Mouse (Mus musculus) CH12.LX (cell line): ENCODE measurements around the gene Hypk. TPM values are rescaled to one million over a fixed set of nuclear protein-coding genes. Genes with fewer than 3 reads are reported as not detected.
"Not testable (repeated sequence)": the region's sequence is repeated elsewhere in the genome, so short reads cannot be mapped to it uniquely, and the experiment has no call there.

Source experiments
- DNase-seq: peaks from one replicate; pipeline ENCODE4 v3.0.0-alpha.2; 2013; ENCODE audit errors: extremely low read depth
- H3K27ac ChIP-seq: 2 replicates; pipeline ENCODE4 v1.5.1; 2012; ENCODE audit warnings: low read depth, mild to moderate bottlenecking, control low read depth, moderate library complexity; ENCODE audit not compliant: insufficient read depth
- H3K27me3 ChIP-seq: replicated peaks from 2 replicates; pipeline ENCODE3; 2012; ENCODE audit warnings: inconsistent platforms
- H3K36me3 ChIP-seq, 2 experiments: replicated peaks in 1 of 2; 2 replicates each; pipeline versions ENCODE3 to v1.6.1; 2012; ENCODE audit warnings: inconsistent platforms in 1 of 2, low read length in 1 of 2, mild to moderate bottlenecking in 1 of 2, mixed read lengths in 1 of 2, moderate library complexity in 1 of 2; ENCODE audit not compliant: control insufficient read depth in 1 of 2, insufficient read depth in 1 of 2
- H3K4me1 ChIP-seq, 2 experiments: 2 replicates each; pipeline ENCODE4 v1.6.1; 2012; ENCODE audit warnings: inconsistent platforms in 1 of 2, moderate library complexity in 1 of 2; ENCODE audit not compliant: insufficient read depth in 2 of 2, control insufficient read depth in 1 of 2
- H3K4me2 ChIP-seq: 2 replicates; pipeline ENCODE4 v1.6.1; 2012; ENCODE audit warnings: low read depth, mild to moderate bottlenecking, control low read depth; ENCODE audit not compliant: poor library complexity, insufficient read depth, severe bottlenecking
- H3K4me3 ChIP-seq, 3 experiments: fragments of 150-350 bp in 1 of 3; sonication (generic) in 1 of 3; replicated peaks in 1 of 3; 2 replicates each; pipeline versions ENCODE3 to v1.5.1; 2011 to 2012; ENCODE audit warnings: low read depth in 2 of 3, low read length in 2 of 3, mild to moderate bottlenecking in 2 of 3, moderate library complexity in 2 of 3, control low read depth in 1 of 3, improper control_type of control experiment in 1 of 3, inconsistent platforms in 1 of 3, mixed read lengths in 1 of 3; ENCODE audit not compliant: poor library complexity in 1 of 3
- H3K79me2 ChIP-seq: replicated peaks from 2 replicates; pipeline ENCODE4 v1.6.1; 2012; ENCODE audit warnings: mild to moderate bottlenecking, moderate library complexity; ENCODE audit not compliant: control insufficient read depth, poor library complexity, insufficient read depth, severe bottlenecking; ENCODE audit errors: extremely low read depth
- H3K9ac ChIP-seq: 2 replicates; pipeline ENCODE4 v1.6.1; 2012; ENCODE audit warnings: low read depth, mild to moderate bottlenecking, control low read depth, moderate library complexity; ENCODE audit not compliant: insufficient read depth
- H3K9me3 ChIP-seq: replicated peaks from 2 replicates; pipeline ENCODE3; 2012; ENCODE audit warnings: low read length, inconsistent platforms, mixed read lengths
- EP300 ChIP-seq: IDR thresholded peaks from 2 replicates; pipeline ENCODE4 v1.6.1; 2011; ENCODE audit warnings: low read length, improper control_type of control experiment
- ETS1 ChIP-seq: conservative IDR thresholded peaks from 2 replicates; pipeline ENCODE4 v1.6.1; 2012; ENCODE audit warnings: low read depth, mild to moderate bottlenecking, inconsistent platforms, low read length, improper control_type of control experiment, moderate library complexity
- GABPA ChIP-seq: IDR thresholded peaks from 2 replicates; pipeline ENCODE4 v1.6.1; 2012; ENCODE audit warnings: low read depth, low read length, improper control_type of control experiment, inconsistent platforms; ENCODE audit not compliant: insufficient replicate concordance
- HCFC1 ChIP-seq: IDR thresholded peaks from 2 replicates; pipeline ENCODE4 v1.6.1; 2012; ENCODE audit warnings: low read depth, mild to moderate bottlenecking, inconsistent platforms, low read length, improper control_type of control experiment
- JUN ChIP-seq: IDR thresholded peaks from 2 replicates; pipeline ENCODE4 v1.6.1; 2011; ENCODE audit warnings: low read depth, mild to moderate bottlenecking, low read length, improper control_type of control experiment, moderate library complexity; ENCODE audit not compliant: insufficient read depth
- JUND ChIP-seq: conservative IDR thresholded peaks from 2 replicates; pipeline ENCODE4 v1.6.1; 2011; ENCODE audit warnings: low read depth, low read length, improper control_type of control experiment
- KAT2A ChIP-seq: IDR thresholded peaks from 2 replicates; pipeline ENCODE4 v1.6.1; 2012; ENCODE audit warnings: low read length, improper control_type of control experiment, inconsistent platforms; ENCODE audit not compliant: insufficient replicate concordance
- MAFK ChIP-seq: IDR thresholded peaks from 2 replicates; pipeline ENCODE4 v1.6.1; 2011; ENCODE audit warnings: low read length, improper control_type of control experiment; ENCODE audit not compliant: insufficient replicate concordance
- MAZ ChIP-seq: IDR thresholded peaks from 2 replicates; pipeline ENCODE4 v1.6.1; 2012; ENCODE audit warnings: low read depth, mild to moderate bottlenecking, inconsistent platforms, low read length, improper control_type of control experiment, moderate library complexity
- NELFE ChIP-seq: IDR thresholded peaks from 2 replicates; pipeline ENCODE4 v1.6.1; 2011; ENCODE audit warnings: low read depth, low read length, improper control_type of control experiment
- SIN3A ChIP-seq: IDR thresholded peaks from 2 replicates; pipeline ENCODE4 v1.6.1; 2012; ENCODE audit warnings: low read length, improper control_type of control experiment, inconsistent platforms
- SMC3 ChIP-seq: IDR thresholded peaks from 2 replicates; pipeline ENCODE4 v1.6.1; 2011; ENCODE audit warnings: low read depth, low read length, improper control_type of control experiment
- TBP ChIP-seq: conservative IDR thresholded peaks from 2 replicates; pipeline ENCODE4 v1.6.1; 2011; ENCODE audit warnings: low read depth, low read length, improper control_type of control experiment
- UBTF ChIP-seq: IDR thresholded peaks from 2 replicates; pipeline ENCODE4 v1.6.1; 2012; ENCODE audit warnings: low read depth, mild to moderate bottlenecking, inconsistent platforms, low read length, improper control_type of control experiment, moderate library complexity
- ZKSCAN1 ChIP-seq: IDR thresholded peaks from 2 replicates; pipeline ENCODE4 v1.6.1; 2012; ENCODE audit warnings: low read depth, inconsistent platforms, low read length, improper control_type of control experiment, borderline replicate concordance
- ZNF384 ChIP-seq: IDR thresholded peaks from 2 replicates; pipeline ENCODE4 v1.6.1; 2012; ENCODE audit warnings: low read depth, low read length, improper control_type of control experiment, inconsistent platforms
- dilution Hi-C: fragments of 300-500 bp; cut with MboI; formaldehyde crosslinking; loops from 2 replicates; pipeline ENCODE4 v1.14.3; 2020; ENCODE audit warnings: low sequenced_read_pairs; ENCODE audit not compliant: extremely low pct_unique_long_range_greater_than_20kb, extremely low pct_ligation_motif_present
- in situ Hi-C: fragments of 300-500 bp; cut with MboI; formaldehyde crosslinking; loops from 3 replicates; pipeline ENCODE4 v1.14.3; 2019; ENCODE audit warnings: low sequenced_read_pairs, low pct_ligation_motif_present, low pct_unique_long_range_greater_than_20kb, mixed read lengths
- polyA plus RNA-seq: library from polyadenylated mRNA; unstranded; fragments of >175 nt; gene quantifications from 2 replicates; pipeline ENCODE4 v1.2.1, GENCODE M21; 2012; ENCODE audit warnings: low read depth; ENCODE audit not compliant: insufficient read length
- total RNA-seq, 2 experiments: library from RNA; depleted of rRNA; stranded (reverse); fragments of 300-350 nt in 1 of 2; fragments of >200 nt in 1 of 2; gene quantifications; 2 replicates each; pipeline ENCODE4 v1.2.3; 2012 to 2014

Hypk gene
- total and polyA plus RNA-seq, 3 experiments: 11.7 to 119 (median 15.4) TPM

DNA sequence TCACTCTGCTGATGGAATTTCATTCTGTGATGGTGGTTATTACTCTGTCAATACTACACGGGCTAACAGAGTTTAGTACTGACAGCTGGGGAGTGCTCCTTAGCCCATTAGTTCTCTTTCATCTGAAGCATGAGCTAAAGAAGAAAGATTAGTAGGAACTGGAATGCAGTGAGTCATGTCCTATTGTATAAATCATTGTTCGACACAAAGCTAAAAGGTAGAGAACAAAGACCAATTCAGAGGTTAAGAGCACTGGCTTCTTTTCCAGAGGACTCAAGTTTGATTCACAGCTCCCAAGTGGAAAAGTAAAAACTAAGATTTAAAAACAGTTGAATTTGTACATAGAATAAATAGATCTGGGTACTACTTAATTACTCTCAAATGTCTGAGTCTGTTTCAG, 7.0 kb downstream of the Hypk start:
- dilution Hi-C loops: no loop called here

DNA sequence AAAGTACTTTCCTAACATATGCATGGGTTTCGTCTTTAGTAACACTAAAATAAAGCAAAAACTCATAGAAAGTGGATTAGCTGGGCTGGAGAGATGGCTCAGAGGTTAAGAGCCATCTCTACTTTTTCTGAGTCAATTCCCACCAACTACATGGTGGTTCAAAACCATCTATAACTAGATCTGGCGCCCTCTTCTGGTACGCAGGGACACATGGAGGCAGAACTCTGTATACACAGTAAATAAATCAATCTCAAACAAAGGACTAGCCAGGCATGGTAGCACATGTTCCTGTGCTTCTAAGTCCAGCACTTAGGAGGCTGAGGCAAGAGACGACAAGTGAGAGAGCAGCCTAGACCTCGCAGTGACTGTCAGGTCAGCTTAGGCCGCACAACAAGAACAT, 15.9 kb downstream of the Hypk start:
- H3K27me3 ChIP-seq, in situ Hi-C loops, H3K27ac ChIP-seq, H3K36me3 ChIP-seq, H3K9me3 ChIP-seq, H3K4me2 ChIP-seq, H3K4me1 ChIP-seq, H3K79me2 ChIP-seq, H3K4me3 ChIP-seq, DNase-seq, H3K9ac ChIP-seq, dilution Hi-C loops: not testable (repeated sequence)

More for the DNA sequence above, 7.0 kb downstream of the Hypk start:
- TF ChIP-seq SIN3A: no peak
- no peak for TF ChIP-seq ZNF384
- no peak for TF ChIP-seq HCFC1
- TF ChIP-seq TBP: no peak
- no peak for TF ChIP-seq EP300
- no peak for TF ChIP-seq UBTF
- TF ChIP-seq ZKSCAN1: no peak
- no peak for TF ChIP-seq SMC3
- no peak for TF ChIP-seq ETS1
- TF ChIP-seq MAFK: no peak
- TF ChIP-seq MAZ: no peak
- no peak for TF ChIP-seq KAT2A
- no peak for TF ChIP-seq NELFE
- no peak for TF ChIP-seq GABPA
- no peak for TF ChIP-seq JUN
- TF ChIP-seq JUND: no peak
- H3K27me3 ChIP-seq: no peaks in the 10 kb centered on the region
- in situ Hi-C loops: no loop called here
- H3K4me3 ChIP-seq: no peak overlapping the region
- DNase-seq: no peak
- H3K36me3 ChIP-seq: peaks cover 5 to 27% of the 10 kb centered on the region in 2 experiments
- H3K9ac ChIP-seq: no peak overlapping the region
- H3K4me1 ChIP-seq: peaks cover 0 to 18% of the 10 kb centered on the region in 2 experiments; a peak in 2 of 4 replicates
- no peak overlapping the region for H3K27ac ChIP-seq
- H3K4me2 ChIP-seq: no peak overlapping the region
- 0 out of 2 replicates have a peak, but pooled peaks cover 2% of the 10 kb centered on the region for H3K79me2 ChIP-seq
- H3K9me3 ChIP-seq: no peaks in the 10 kb centered on the region

DNA sequence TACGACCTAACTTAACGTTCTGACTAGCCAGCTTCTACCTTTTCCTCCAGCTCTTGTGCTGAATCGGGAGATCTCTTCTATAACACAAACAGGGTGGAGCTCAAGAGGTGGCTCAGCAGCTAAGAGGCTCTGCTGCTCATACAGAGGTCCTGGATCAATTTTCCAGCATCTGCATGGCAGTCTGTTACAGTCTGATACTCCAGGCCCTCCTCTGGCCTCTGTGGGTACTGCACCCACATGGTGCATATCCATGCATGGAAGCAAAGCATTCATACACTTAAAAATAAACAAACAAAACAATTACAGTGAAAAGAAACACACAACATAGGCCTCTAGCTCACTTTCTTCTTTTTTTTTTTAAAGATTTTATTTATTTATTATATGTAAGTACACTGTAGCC, 19.7 kb downstream of the Hypk start:
- H3K9ac ChIP-seq, DNase-seq, H3K79me2 ChIP-seq, H3K27me3 ChIP-seq, H3K4me1 ChIP-seq, H3K4me2 ChIP-seq, H3K27ac ChIP-seq, H3K9me3 ChIP-seq, dilution Hi-C loops, H3K4me3 ChIP-seq, in situ Hi-C loops: not testable (repeated sequence)
- peaks cover 12% of the 10 kb centered on the region in 2 experiments for H3K36me3 ChIP-seq
